Mouse (Mus musculus) kidney, embryonic 16.5 days (tissue): Measurements from ENCODE around the gene Lhx8. TPM values are rescaled to one million over a fixed set of nuclear protein-coding genes. Genes with fewer than 3 reads are reported as not detected.

ENCODE experiments used
- ATAC-seq: fragments of 200-750 bp; cut with Nextera tagmentation; 2 replicates; pipeline ENCODE4 v1.8.0; 2017; ENCODE audit warnings: moderate TSS enrichment; ENCODE audit not compliant: low FRiP score, low TSS enrichment
- H3K27ac ChIP-seq: fragments of 300-500 bp; sonication (generic); 2 replicates; pipeline ENCODE4 v1.5.1; 2014; ENCODE audit warnings: low read length
- H3K27me3 ChIP-seq: fragments of 300-500 bp; sonication (generic); 2 replicates; pipeline ENCODE4 v1.6.1; 2014; ENCODE audit warnings: low read length, control low read depth, mixed read lengths; ENCODE audit not compliant: insufficient read depth
- H3K36me3 ChIP-seq: fragments of 300-500 bp; sonication (generic); 2 replicates; pipeline ENCODE4 v1.6.1; 2014; ENCODE audit warnings: low read length, control low read depth, mixed read lengths; ENCODE audit not compliant: insufficient read depth
- H3K4me1 ChIP-seq: fragments of 300-500 bp; sonication (generic); 2 replicates; pipeline ENCODE4 v1.6.1; 2014; ENCODE audit warnings: low read length, control low read depth, mixed read lengths; ENCODE audit not compliant: insufficient read depth
- H3K4me2 ChIP-seq: fragments of 300-500 bp; sonication (generic); replicated peaks from 2 replicates; pipeline ENCODE4 v1.6.1; 2014; ENCODE audit warnings: low read depth, low read length
- H3K4me3 ChIP-seq: fragments of 300-500 bp; sonication (generic); 2 replicates; pipeline ENCODE4 v1.5.1; 2014; ENCODE audit warnings: mild to moderate bottlenecking, low read length
- H3K9ac ChIP-seq: fragments of 300-500 bp; sonication (generic); replicated peaks from 2 replicates; pipeline ENCODE4 v1.6.1; 2014; ENCODE audit warnings: low read length
- H3K9me3 ChIP-seq: fragments of 300-500 bp; sonication (generic); 2 replicates; pipeline ENCODE4 v1.6.1; 2016; ENCODE audit warnings: low read length, control low read depth
- WGBS: fragments of 180-500 bp; shearing (Covaris S2); extraction: QIAGEN DNeasy Blood & Tissue Kit; methylation state at CpG from one replicate; pipeline ENCODE4 v1.1.7; 2014; 5-methylcytosine and 5-hydroxymethylcytosine counted together
- polyA plus RNA-seq: library from polyadenylated mRNA; unstranded; fragments of >200 nt; fragmentation: Nextera tagmentation; extraction: Ambion mirVana; gene quantifications from 2 replicates; pipeline ENCODE4 v1.2.1, GENCODE M21; 2015

Lhx8 gene
- polyA plus RNA-seq, 1 experiment from 2014 or later = 0.20 TPM

DNA sequence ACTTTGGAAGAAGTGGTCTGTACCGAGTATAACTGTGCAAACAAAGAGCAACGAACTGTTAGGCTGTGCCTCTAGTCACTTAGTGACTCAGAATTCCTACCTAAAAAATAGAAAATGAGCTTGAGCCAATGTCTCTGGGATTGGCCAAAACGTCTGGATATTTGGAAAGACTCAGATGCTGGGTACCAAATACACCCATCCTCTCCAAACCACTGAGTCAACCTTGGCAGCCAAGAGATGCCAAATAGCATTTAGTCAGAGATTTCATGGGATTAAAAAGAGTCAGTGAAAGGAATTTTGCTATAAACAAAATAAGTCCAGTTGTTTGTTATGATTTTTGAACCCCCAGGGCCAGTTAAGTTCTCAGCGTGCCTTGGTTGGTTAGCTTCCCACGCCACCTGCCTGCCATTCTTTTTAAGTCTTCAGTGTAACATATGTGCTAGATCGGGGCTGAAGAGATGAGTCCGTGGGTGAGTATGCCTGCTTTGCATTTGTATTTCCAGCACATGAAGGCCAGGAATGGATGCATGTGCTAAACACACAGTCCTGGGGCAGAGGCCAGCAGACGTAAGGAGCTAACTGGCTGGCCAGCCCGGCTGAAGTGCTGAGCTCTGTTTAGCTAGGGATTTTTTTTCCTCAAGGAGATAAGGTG is 36.5 kb downstream of the Lhx8 start:
- Histone ChIP-seq H3K36me3 (no peaks in the 10 kb centered on the region), H3K4me2 (no peak overlapping the region), H3K27ac (no peak overlapping the region), H3K9me3 (no peaks in the 10 kb centered on the region), H3K9ac (no peak overlapping the region), H3K27me3 (0 out of 2 replicates have a peak, but pooled peaks cover 2% of the 10 kb centered on the region), H3K4me1 (no peaks in the 10 kb centered on the region), H3K4me3 (no peak overlapping the region)
- no peak for ATAC-seq
- 73% methylated on average over 9 of the region's 9 CpGs for WGBS

DNA sequence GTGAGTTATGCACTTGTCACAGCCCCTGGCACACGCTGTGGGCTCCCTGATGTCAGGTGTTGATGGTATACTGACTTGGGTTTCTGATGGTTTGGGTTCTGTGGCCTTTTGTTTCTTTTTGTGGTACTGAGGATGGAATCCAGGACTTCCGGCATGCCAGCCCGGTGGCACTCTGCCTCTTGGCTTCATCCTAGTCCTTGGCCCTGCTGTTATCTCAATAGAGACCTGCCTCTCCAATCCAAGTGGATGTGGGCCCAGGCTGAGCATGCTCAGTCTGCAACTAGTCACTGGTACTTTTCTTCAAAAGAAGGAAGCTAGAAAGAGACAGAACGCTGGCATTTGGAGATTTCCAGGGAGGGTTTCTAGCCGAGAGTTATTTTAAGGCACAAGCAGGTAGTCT is 38.3 kb downstream of the Lhx8 start:
- Histone ChIP-seq H3K4me1 (no peaks in the 10 kb centered on the region), H3K9ac (no peak overlapping the region), H3K36me3 (no peaks in the 10 kb centered on the region), H3K27me3 (0 out of 2 replicates have a peak, but pooled peaks cover 2% of the 10 kb centered on the region), H3K27ac (no peak overlapping the region), H3K4me3 (no peak overlapping the region), H3K4me2 (no peak overlapping the region), H3K9me3 (no peaks in the 10 kb centered on the region)
- ATAC-seq = no peak
- 83% methylated on average over 5 of the region's 5 CpGs for WGBS

DNA sequence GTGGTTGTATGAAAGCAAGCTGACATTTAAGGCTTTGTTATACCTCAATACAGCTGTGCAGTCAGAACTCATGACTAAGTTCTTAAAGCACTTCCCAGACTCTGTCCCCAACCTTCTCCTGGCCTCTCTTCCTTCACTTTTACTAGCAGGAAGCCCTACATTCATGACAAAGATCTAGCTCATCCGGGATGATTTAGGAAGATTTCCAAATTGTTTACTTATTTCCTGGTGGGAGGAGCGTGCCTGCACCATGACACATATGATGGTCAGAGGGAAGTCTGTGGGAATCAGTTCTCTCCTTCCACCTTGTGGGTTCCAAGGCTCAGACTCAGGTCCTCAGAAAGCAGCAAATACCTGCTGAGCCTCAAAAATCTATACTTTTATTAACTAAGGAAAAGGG is 40.1 kb downstream of the Lhx8 start:
- H3K27me3 ChIP-seq = 0 out of 2 replicates have a peak, but pooled peaks cover 2% of the 10 kb centered on the region
- no peaks in the 10 kb centered on the region for H3K9me3 ChIP-seq
- H3K4me2 ChIP-seq = no peak overlapping the region
- H3K27ac ChIP-seq = no peak overlapping the region
- H3K36me3 ChIP-seq = no peaks in the 10 kb centered on the region
- H3K4me1 ChIP-seq = 0 out of 2 replicates have a peak, but pooled peaks cover 3% of the 10 kb centered on the region
- H3K9ac ChIP-seq = no peak overlapping the region
- 75% methylated on average over 2 of the region's 2 CpGs for WGBS
- ATAC-seq = no peak
- no peak overlapping the region for H3K4me3 ChIP-seq

- H3K9ac ChIP-seq = no peak overlapping the region
- 83% methylated on average over 4 of the region's 4 CpGs for WGBS
- H3K9me3 ChIP-seq = no peaks in the 10 kb centered on the region
- H3K27me3 ChIP-seq = 0 out of 2 replicates have a peak, but pooled peaks cover 2% of the 10 kb centered on the region
- 0 out of 2 replicates have a peak, but pooled peaks cover 3% of the 10 kb centered on the region for H3K4me1 ChIP-seq
- no peaks in the 10 kb centered on the region for H3K36me3 ChIP-seq
- H3K27ac ChIP-seq = no peak overlapping the region
- no peak for ATAC-seq
- no peak overlapping the region for H3K4me2 ChIP-seq
- no peak overlapping the region for H3K4me3 ChIP-seq
These were observed 41.9 kb downstream of the Lhx8 start for GRCm38 (mm10) chr3:154288429-154289069.

DNA sequence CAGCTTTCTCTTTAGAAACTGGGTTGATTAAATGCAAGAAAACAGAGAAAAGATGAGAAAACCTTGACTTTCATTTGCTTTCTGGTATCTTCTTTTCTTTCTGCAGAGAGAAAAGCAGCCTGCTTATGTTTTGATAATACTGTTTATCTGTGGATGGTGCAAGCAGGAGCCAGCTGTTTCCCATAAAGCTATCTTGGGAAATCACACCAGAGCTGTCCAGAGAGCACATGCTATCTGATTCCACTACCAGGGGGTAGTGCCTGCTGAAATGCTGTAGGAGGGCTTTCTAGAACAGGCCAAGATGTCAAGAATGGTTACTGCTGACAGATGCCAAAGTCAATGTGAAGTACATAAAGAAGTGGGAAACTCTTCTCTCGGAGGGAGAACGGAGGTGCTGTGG is 43.2 kb downstream of the Lhx8 start:
- no peak overlapping the region for H3K9ac ChIP-seq
- 34% methylated on average over 2 of the region's 2 CpGs for WGBS
- ATAC-seq = peak; percentile 60; the same call in 1 of the 2 replicates

GRCm38 (mm10) chr3:154285351-154285750 is 45.1 kb downstream of the Lhx8 start:
- no peak overlapping the region for H3K4me3 ChIP-seq
- H3K36me3 ChIP-seq = no peaks in the 10 kb centered on the region
- no peak overlapping the region for H3K27ac ChIP-seq
- 0 out of 2 replicates have a peak, but pooled peaks cover 3% of the 10 kb centered on the region for H3K4me1 ChIP-seq
- H3K9me3 ChIP-seq = no peaks in the 10 kb centered on the region
- ATAC-seq = peak; percentile 42; the same call in 1 of the 2 replicates
- no peaks in the 10 kb centered on the region for H3K27me3 ChIP-seq
- no peak overlapping the region for H3K4me2 ChIP-seq
- WGBS = 36% methylated on average over 4 of the region's 4 CpGs
- H3K9ac ChIP-seq = no peak overlapping the region

More for the DNA sequence above, 43.2 kb downstream of the Lhx8 start:
- H3K4me2 ChIP-seq = no peak overlapping the region
- no peaks in the 10 kb centered on the region for H3K9me3 ChIP-seq
- no peaks in the 10 kb centered on the region for H3K36me3 ChIP-seq
- no peak overlapping the region for H3K4me3 ChIP-seq
- 0 out of 2 replicates have a peak, but pooled peaks cover 3% of the 10 kb centered on the region for H3K4me1 ChIP-seq
- H3K27me3 ChIP-seq = 0 out of 2 replicates have a peak, but pooled peaks cover 2% of the 10 kb centered on the region
- no peak overlapping the region for H3K27ac ChIP-seq

- no peak for ATAC-seq
- Histone ChIP-seq H3K4me3 (no peak overlapping the region), H3K27me3 (no peaks in the 10 kb centered on the region), H3K9me3 (no peaks in the 10 kb centered on the region), H3K27ac (no peak overlapping the region), H3K9ac (no peak overlapping the region), H3K36me3 (no peaks in the 10 kb centered on the region), H3K4me2 (no peak overlapping the region), H3K4me1 (0 out of 2 replicates have a peak, but pooled peaks cover 3% of the 10 kb centered on the region)
- 13% methylated on average over 3 of the region's 3 CpGs for WGBS
These were observed 46.2 kb downstream of the Lhx8 start for GRCm38 (mm10) chr3:154284260-154284659.

DNA sequence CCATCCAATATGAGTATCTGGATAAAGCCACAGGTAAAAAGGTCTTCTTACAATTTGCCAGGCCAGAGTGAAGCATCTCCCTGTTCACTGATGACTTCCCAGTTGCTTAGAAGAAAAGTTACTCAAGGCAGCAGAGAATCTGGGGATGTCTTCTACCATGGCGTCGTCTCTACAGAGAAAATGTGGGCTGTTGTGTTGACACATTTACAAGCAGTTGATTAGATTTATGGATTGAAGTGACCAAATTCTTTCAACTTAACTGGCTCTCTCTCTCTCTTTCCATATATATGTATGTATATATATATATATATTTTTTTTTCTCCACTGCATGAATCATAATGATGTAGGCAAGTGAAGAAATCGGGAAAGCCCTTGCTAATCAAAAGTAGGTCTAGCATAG is 55.8 kb downstream of the Lhx8 start:
- no peak for ATAC-seq
- 63% methylated on average over 3 of the region's 3 CpGs for WGBS
- Histone ChIP-seq H3K27ac (no peak overlapping the region), H3K9ac (no peak overlapping the region), H3K9me3 (no peaks in the 10 kb centered on the region), H3K4me1 (peaks cover 3% of the 10 kb centered on the region; the same call in 1 of the 2 replicates), H3K4me3 (no peak overlapping the region), H3K36me3 (no peaks in the 10 kb centered on the region), H3K4me2 (no peak overlapping the region), H3K27me3 (peaks cover 9% of the 10 kb centered on the region; the same call in 1 of the 2 replicates)

- no peak overlapping the region for H3K27ac ChIP-seq
- H3K4me2 ChIP-seq = peak overlapping the region; percentile 56
- H3K9ac ChIP-seq = no peak overlapping the region
- peak overlapping the region; percentile 24; the same call in 1 of the 2 replicates for H3K4me3 ChIP-seq
- 13% methylated on average over 19 of the region's 19 CpGs for WGBS
- no peaks in the 10 kb centered on the region for H3K9me3 ChIP-seq
- peaks cover 9% of the 10 kb centered on the region; the same call in 1 of the 2 replicates for H3K27me3 ChIP-seq
- peak; percentile 84 for ATAC-seq
- H3K4me1 ChIP-seq = peaks cover 3% of the 10 kb centered on the region; the same call in 1 of the 2 replicates
- no peaks in the 10 kb centered on the region for H3K36me3 ChIP-seq
These were observed 60.6 kb downstream of the Lhx8 start for GRCm38 (mm10) chr3:154269757-154270366.
